Mouse (Mus musculus) intestine, embryonic 16.5 days (tissue): Measurements from ENCODE around the gene Gm10382. TPM values are rescaled to one million over a fixed set of nuclear protein-coding genes. Genes with fewer than 3 reads are reported as not detected.

Source experiments
- ATAC-seq: fragments of 200-750 bp; cut with Nextera tagmentation; 2 replicates; pipeline ENCODE4 v1.8.0; 2017; ENCODE audit warnings: moderate TSS enrichment, moderate library complexity
- H3K27ac ChIP-seq: fragments of 300-500 bp; sonication (generic); 2 replicates; pipeline ENCODE4 v1.5.1; 2014; ENCODE audit warnings: mild to moderate bottlenecking, low read length
- H3K27me3 ChIP-seq: fragments of 300-500 bp; sonication (generic); replicated peaks from 2 replicates; pipeline ENCODE4 v1.6.1; 2014; ENCODE audit warnings: low read length, control low read depth, mixed read lengths; ENCODE audit not compliant: control insufficient read depth, insufficient read depth
- H3K36me3 ChIP-seq: fragments of 300-500 bp; sonication (generic); 2 replicates; pipeline ENCODE4 v1.6.1; 2014; ENCODE audit warnings: low read length, control low read depth; ENCODE audit not compliant: control insufficient read depth, insufficient read depth
- H3K4me1 ChIP-seq: fragments of 300-500 bp; sonication (generic); 2 replicates; pipeline ENCODE4 v1.6.1; 2014; ENCODE audit warnings: low read length, control low read depth, mixed read lengths; ENCODE audit not compliant: control insufficient read depth, insufficient read depth
- H3K4me2 ChIP-seq: fragments of 300-500 bp; sonication (generic); 2 replicates; pipeline ENCODE4 v1.6.1; 2014; ENCODE audit warnings: low read depth, low read length, control low read depth
- H3K4me3 ChIP-seq: fragments of 300-500 bp; sonication (generic); 2 replicates; pipeline ENCODE4 v1.5.1; 2014; ENCODE audit warnings: mild to moderate bottlenecking, low read length
- H3K9ac ChIP-seq: fragments of 300-500 bp; sonication (generic); 2 replicates; pipeline ENCODE4 v1.6.1; 2014; ENCODE audit warnings: low read depth, low read length
- H3K9me3 ChIP-seq: fragments of 300-500 bp; sonication (generic); 2 replicates; pipeline ENCODE4 v1.6.1; 2016; ENCODE audit warnings: low read length, control low read depth; ENCODE audit not compliant: control insufficient read depth
- WGBS: fragments of 180-500 bp; shearing (Covaris S2); extraction: QIAGEN DNeasy Blood & Tissue Kit; methylation state at CpG from one replicate; pipeline ENCODE4 v1.1.7; 2014; 5-methylcytosine and 5-hydroxymethylcytosine counted together
- polyA plus RNA-seq: library from polyadenylated mRNA; unstranded; fragments of >200 nt; fragmentation: Nextera tagmentation; extraction: Ambion mirVana; gene quantifications from 2 replicates; pipeline ENCODE4 v1.2.1, GENCODE M21; 2015

Gene Gm10382
- polyA plus RNA-seq, 1 experiment from 2014 or later: 0.24 TPM

DNA sequence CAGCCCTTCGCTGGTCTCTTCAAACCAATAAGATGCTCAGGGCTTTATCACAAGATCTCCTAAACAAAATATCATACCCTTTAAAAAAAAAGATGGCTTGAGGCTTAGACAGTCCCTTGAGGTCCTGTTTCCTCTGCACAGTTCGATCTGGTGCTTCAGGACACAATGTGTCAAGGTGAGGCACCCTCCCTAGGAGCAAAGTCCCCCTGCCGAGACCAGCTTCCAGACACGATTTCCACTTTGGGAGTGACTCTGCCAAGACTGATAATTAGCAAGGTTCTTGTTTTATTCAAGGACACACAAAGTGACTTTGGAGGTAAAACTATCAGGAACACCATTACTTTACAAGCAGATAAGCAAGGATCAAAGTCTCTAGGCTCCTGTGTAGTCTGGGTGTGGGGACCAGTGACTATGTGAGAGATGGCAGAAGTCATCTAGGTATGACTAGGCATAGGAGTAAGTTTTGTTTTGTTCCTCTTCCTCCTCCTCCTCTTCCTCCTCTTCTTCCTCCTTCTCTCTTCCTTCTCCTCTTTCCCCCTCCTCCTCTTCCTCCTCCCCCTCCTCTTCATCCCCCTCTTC is 24.2 kb upstream of the Gm10382 start:
- Histone ChIP-seq H3K4me2 (no peak overlapping the region), H3K4me1 (no peaks in the 10 kb centered on the region), H3K4me3 (no peak overlapping the region), H3K27ac (peak overlapping the region; percentile 54), H3K9ac (no peak overlapping the region), H3K9me3 (no peaks in the 10 kb centered on the region), H3K27me3 (no peaks in the 10 kb centered on the region), H3K36me3 (no peaks in the 10 kb centered on the region)
- WGBS: 63% methylated on average over 4 of the region's 4 CpGs
- ATAC-seq: peak; percentile 90

- H3K27me3 ChIP-seq: no peaks in the 10 kb centered on the region
- no peak overlapping the region for H3K4me2 ChIP-seq
- no peak for ATAC-seq
- H3K4me3 ChIP-seq: no peak overlapping the region
- no peak overlapping the region for H3K27ac ChIP-seq
- no peaks in the 10 kb centered on the region for H3K9me3 ChIP-seq
- H3K4me1 ChIP-seq: no peaks in the 10 kb centered on the region
- no peak overlapping the region for H3K9ac ChIP-seq
- H3K36me3 ChIP-seq: no peaks in the 10 kb centered on the region
- WGBS: 70% methylated on average over 5 of the region's 5 CpGs
Observed at GRCm38 (mm10) chr5:125368156-125368555, 21.0 kb upstream of the Gm10382 start.

DNA sequence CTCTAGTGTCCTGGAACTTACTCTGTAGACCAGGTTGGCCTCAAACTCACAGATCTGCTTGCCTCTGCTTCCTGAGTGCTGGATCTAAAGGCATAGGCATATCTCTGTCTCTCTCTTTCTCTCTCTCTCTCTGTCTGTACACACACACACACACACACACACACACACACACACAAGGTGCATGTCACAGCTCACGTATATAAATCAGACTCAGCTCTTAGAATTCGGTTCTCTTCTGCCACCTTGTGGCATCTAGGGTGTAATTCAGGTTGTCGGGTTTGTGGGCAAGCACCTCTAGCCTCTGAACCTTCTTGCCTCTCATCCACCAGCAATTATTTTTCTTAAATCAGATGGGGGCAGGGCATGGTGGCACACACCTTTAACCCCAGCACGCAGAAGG is 20.6 kb upstream of the Gm10382 start:
- Histone ChIP-seq H3K4me3 (no peak overlapping the region), H3K36me3 (no peaks in the 10 kb centered on the region), H3K4me2 (no peak overlapping the region), H3K9ac (no peak overlapping the region), H3K9me3 (no peaks in the 10 kb centered on the region), H3K4me1 (no peaks in the 10 kb centered on the region), H3K27ac (no peak overlapping the region), H3K27me3 (no peaks in the 10 kb centered on the region)
- peak; percentile 20; the same call in 1 of the 2 replicates for ATAC-seq
- WGBS: under 1% methylated on average over 4 of the region's 4 CpGs

DNA sequence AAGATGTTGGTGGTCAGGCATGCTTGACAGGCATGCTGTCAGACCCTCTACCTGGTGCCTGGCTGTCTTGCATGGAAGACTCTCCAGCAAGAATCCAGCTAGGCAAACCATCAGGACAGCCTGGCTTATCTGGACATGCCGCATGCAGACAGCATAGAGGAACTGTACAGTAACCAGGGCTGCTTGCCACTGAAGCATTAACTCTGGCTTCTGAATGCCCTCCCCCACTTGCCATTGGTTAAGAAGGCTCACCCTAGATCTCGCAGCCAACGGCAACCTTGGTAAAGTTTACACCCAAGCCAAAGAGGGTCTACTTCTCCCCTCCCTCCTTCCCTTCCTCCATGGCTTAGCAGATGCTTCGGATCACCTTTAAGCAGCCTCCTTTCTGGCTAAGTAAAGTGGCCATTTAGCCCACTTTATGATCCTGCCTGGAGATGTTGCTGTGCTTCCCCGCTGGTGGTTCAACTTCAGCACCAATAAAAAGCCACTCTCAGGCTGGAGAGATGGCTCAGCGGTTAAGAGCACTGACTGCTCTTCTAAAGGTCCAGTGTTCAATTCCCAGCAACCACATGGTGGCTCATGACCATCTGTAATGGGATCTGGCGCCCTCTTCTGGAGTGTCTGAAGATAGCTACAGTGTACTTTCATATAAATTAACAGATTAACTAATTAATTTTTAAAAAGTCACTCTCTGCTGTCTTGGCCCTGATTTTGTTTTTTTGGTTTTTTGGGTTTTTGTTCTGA is 18.0 kb upstream of the Gm10382 start:
- Histone ChIP-seq H3K36me3 (no peaks in the 10 kb centered on the region), H3K4me2 (no peak overlapping the region), H3K27ac (no peak overlapping the region), H3K9me3 (no peaks in the 10 kb centered on the region), H3K4me1 (no peaks in the 10 kb centered on the region), H3K9ac (no peak overlapping the region), H3K4me3 (no peak overlapping the region), H3K27me3 (no peaks in the 10 kb centered on the region)
- ATAC-seq: no peak
- 67% methylated on average over 7 of the region's 7 CpGs for WGBS

DNA sequence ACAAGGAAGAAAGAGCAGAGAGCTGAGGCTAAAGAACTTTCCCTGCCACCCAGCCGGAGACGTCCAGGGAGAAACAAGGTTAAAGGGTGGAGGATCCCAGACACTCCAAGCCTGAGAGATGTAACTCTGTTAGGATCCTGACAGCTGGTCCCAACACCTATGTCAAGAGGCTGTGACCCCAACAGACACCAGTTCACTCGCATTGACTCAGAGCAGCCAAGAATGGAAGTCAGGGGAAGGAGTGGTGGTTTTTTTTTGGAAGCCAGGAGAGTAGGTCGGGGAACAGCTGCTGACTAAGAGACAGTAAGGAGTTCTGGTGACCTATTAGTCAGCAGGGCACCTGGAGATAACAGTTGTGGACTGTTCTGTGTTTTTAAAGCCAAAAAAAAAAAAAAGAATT is 17.1 kb upstream of the Gm10382 start:
- H3K36me3 ChIP-seq: no peaks in the 10 kb centered on the region
- H3K9me3 ChIP-seq: no peaks in the 10 kb centered on the region
- no peak overlapping the region for H3K4me2 ChIP-seq
- no peak overlapping the region for H3K4me3 ChIP-seq
- H3K4me1 ChIP-seq: no peaks in the 10 kb centered on the region
- 74% methylated on average over 4 of the region's 4 CpGs for WGBS
- ATAC-seq: no peak
- H3K27me3 ChIP-seq: no peaks in the 10 kb centered on the region
- H3K27ac ChIP-seq: no peak overlapping the region
- H3K9ac ChIP-seq: no peak overlapping the region

- H3K4me3 ChIP-seq: no peak overlapping the region
- no peak for ATAC-seq
- no peaks in the 10 kb centered on the region for H3K36me3 ChIP-seq
- no peak overlapping the region for H3K4me2 ChIP-seq
- H3K9me3 ChIP-seq: no peaks in the 10 kb centered on the region
- no peak overlapping the region for H3K27ac ChIP-seq
- no peak overlapping the region for H3K9ac ChIP-seq
- no peaks in the 10 kb centered on the region for H3K27me3 ChIP-seq
- WGBS: 86% methylated on average over 2 of the region's 2 CpGs
- no peaks in the 10 kb centered on the region for H3K4me1 ChIP-seq
Observed at GRCm38 (mm10) chr5:125375871-125376270, 13.3 kb upstream of the Gm10382 start.

DNA sequence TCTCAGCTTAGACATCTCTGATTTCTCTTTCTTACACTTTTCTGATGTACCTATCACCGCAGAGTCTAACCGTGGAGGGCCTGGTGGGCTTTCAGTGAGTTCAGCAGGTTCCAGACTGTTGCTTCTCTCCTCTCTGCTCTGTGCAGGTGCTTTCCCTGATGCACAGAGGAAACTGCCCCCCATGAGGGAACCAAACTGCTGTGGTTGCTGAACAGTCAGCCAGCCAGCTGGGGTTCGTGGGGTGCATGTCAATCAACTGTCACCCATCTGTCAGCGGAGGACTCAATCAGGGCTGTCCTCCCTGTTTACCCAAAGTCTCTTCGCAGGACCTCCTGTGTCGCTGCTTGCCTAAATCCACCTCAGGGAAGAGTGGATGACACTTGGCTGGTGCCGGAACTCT is 11.9 kb upstream of the Gm10382 start:
- no peak for ATAC-seq
- 68% methylated on average over 7 of the region's 7 CpGs for WGBS
- no peak overlapping the region for H3K27ac ChIP-seq
- H3K9me3 ChIP-seq: no peaks in the 10 kb centered on the region
- H3K4me1 ChIP-seq: no peaks in the 10 kb centered on the region
- no peak overlapping the region for H3K9ac ChIP-seq
- no peaks in the 10 kb centered on the region for H3K27me3 ChIP-seq
- no peak overlapping the region for H3K4me2 ChIP-seq
- H3K36me3 ChIP-seq: no peaks in the 10 kb centered on the region
- H3K4me3 ChIP-seq: no peak overlapping the region

DNA sequence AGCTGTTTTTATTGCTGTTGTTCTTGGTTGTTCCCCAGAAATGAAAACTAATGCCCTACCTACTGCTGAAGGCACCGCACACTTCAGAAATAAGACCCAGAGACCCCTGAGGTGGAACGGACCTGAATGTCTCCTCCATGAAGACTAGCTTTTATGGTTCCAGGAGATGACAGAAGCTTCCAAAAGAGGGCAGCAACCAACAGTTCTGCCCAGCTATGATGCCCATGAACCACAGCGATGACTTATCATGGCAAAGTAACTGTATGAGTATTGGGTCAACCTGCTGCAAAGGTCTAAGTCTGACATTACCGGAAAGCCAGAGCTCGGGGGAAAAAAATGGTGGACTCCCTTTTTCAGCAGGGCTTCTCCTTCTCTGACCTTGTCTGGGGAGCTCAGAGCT is 10.2 kb upstream of the Gm10382 start:
- Histone ChIP-seq H3K9me3 (no peaks in the 10 kb centered on the region), H3K36me3 (no peaks in the 10 kb centered on the region), H3K27me3 (no peaks in the 10 kb centered on the region), H3K4me1 (no peaks in the 10 kb centered on the region), H3K4me3 (no peak overlapping the region), H3K27ac (no peak overlapping the region), H3K9ac (no peak overlapping the region), H3K4me2 (no peak overlapping the region)
- no peak for ATAC-seq
- 84% methylated on average over 5 of the region's 5 CpGs for WGBS

DNA sequence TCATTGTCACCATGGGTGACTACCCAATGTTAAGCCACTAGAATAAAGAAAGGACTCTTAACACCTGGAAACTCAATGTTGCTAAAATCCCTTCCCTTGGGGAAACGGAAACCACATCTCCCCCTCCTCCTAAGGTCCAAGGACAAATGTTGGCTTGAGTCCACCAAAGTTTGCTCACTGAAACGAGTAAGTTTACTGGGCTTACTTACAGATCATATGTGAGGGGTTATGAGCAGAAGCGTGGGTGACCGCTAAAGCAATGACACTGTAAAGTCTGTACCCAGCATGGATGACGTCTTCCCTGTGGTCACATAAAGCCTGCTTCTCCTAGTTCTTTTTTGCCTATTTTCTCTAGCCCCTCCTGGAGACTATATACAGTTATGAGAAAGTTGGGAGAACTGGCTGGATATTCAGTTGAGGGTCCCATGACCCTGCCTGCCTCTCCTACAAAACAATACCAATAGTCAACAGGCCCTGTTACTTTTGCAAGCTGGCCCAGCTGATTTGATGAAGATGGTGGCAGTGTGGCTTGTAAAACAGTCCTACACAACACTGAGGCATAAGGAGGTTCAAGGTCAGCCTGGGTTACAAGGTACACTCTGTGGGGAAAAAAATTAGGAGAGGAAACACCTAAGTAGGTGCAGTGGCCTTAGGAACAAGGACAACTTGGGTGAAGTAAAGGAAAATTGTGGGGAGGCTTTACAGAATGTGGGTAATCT is 7.0 kb upstream of the Gm10382 start:
- H3K9ac ChIP-seq: no peak overlapping the region
- no peak overlapping the region for H3K4me3 ChIP-seq
- peak; percentile 11; the same call in 1 of the 2 replicates for ATAC-seq
- no peaks in the 10 kb centered on the region for H3K9me3 ChIP-seq
- no peak overlapping the region for H3K27ac ChIP-seq
- peaks cover 8% of the 10 kb centered on the region for H3K36me3 ChIP-seq
- no peak overlapping the region for H3K4me2 ChIP-seq
- no peaks in the 10 kb centered on the region for H3K27me3 ChIP-seq
- H3K4me1 ChIP-seq: peaks cover 8% of the 10 kb centered on the region; the same call in 1 of the 2 replicates
- 67% methylated on average over 5 of the region's 5 CpGs for WGBS
